Comparison of ENCODE assay signal across 12 mouse cellular contexts in the genomic region with DNA sequence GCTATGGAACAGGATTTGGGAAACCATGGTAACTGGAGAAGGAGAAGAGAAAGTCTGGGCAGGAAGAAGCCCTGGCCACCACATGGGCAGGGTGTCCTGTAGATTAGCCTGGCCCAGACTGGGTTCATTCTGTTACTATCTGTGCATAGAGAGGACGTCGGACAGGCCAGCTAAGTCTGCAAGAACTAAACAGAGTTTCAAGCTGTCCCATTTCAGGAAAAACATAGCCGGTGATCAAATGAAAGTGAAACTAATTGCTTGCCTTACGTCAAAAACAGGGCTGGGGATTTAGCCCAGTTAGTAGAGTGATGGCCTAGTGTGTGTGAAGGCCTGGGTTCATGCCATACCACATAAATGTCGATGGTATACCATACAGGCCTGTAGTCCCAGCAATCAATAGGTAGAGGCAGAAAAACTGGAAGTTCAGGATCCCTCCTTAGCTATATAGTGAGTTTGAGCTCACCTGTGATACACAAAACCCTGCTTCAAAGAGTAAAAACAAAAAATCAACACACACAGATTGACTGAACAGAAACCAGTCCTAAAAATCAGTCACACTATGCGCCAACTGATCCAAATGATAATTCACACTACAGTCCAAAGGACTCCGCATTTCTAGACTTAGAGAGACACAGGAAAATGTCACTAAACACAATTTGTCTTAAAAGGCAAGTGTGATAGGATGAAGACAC. TPM values are rescaled to one million over a fixed set of nuclear protein-coding genes. Genes with fewer than 3 reads are reported as not detected.
DNase-seq lines count a peak whose midpoint lies in the region; ATAC-seq and TF ChIP-seq lines count a peak whose summit lies in the region.
"Had no signal": no experiment of that assay in that cellular context is flagged by ENCODE, and none has a peak within 500 bp of the region (broad histone marks: within the 10 kb centered on the region; RNA-seq: fewer than 3 reads in every experiment).

No protein-coding gene starts in this region.

- no peaks in the 10 kb centered on the region for H3K4me1 ChIP-seq in heart, embryonic 16.5 days (ENCODE audit: control insufficient read depth, insufficient read depth, low read length)
- no peaks in the 10 kb centered on the region for H3K4me1 ChIP-seq in heart, postnatal 0 days (ENCODE audit: control insufficient read depth, insufficient read depth)
- peaks cover 9% of the 10 kb centered on the region; the same call in 1 of the 2 replicates for H3K4me1 ChIP-seq in stomach, embryonic 16.5 days (ENCODE audit: control insufficient read depth, insufficient read depth, low read length)
- no peaks in the 10 kb centered on the region for H3K4me1 ChIP-seq in midbrain, embryonic 14.5 days (ENCODE audit: control insufficient read depth, insufficient read depth, low read length)
- H3K4me1 ChIP-seq: stomach, embryonic 15.5 days had no signal

- no peaks in the 10 kb centered on the region for H3K36me3 ChIP-seq in heart, embryonic 16.5 days (ENCODE audit: control insufficient read depth, insufficient read depth)
- H3K36me3 ChIP-seq in heart, postnatal 0 days (replicated peaks; ENCODE audit: control insufficient read depth, insufficient read depth, low read length): no peaks in the 10 kb centered on the region
- H3K36me3 ChIP-seq in stomach, embryonic 16.5 days (ENCODE audit: control insufficient read depth, insufficient read depth, low read length): no peaks in the 10 kb centered on the region
- H3K36me3 ChIP-seq in midbrain, embryonic 14.5 days (ENCODE audit: control insufficient read depth, insufficient read depth, low read length): no peaks in the 10 kb centered on the region
- H3K36me3 ChIP-seq: heart, embryonic 13.5 days; stomach, embryonic 15.5 days had no signal

- no peak for DNase-seq in heart, postnatal 25 days (ENCODE audit: low spot score)
- DNase-seq in thymus, postnatal 0 days (ENCODE audit: low spot score): peak; percentile 13
- no peak for DNase-seq in thymus, postnatal 4 days
- no peak for DNase-seq in heart, postnatal 0 days (ENCODE audit: low spot score)
- no peak for DNase-seq in layer of hippocampus, postnatal 36 days
- no peak for DNase-seq in midbrain, embryonic 14.5 days
- DNase-seq: kidney, postnatal 25 days had no signal

- H3K4me3 ChIP-seq in heart, embryonic 16.5 days (ENCODE audit: low read length): no peak overlapping the region
- H3K4me3 ChIP-seq in heart, postnatal 0 days (ENCODE audit: low read depth, low read length): peak overlapping the region; percentile 28; the same call in 1 of the 2 replicates
- no peak overlapping the region for H3K4me3 ChIP-seq in stomach, embryonic 16.5 days (replicated peaks; ENCODE audit: low read length)
- H3K4me3 ChIP-seq in midbrain, embryonic 14.5 days (replicated peaks; ENCODE audit: low read depth, low read length): no peak overlapping the region
- H3K4me3 ChIP-seq: heart, embryonic 13.5 days; stomach, embryonic 15.5 days had no signal

- no peak for TF ChIP-seq CTCF in heart, postnatal 0 days (IDR thresholded peaks at IDR 0.05; ENCODE audit: low read depth)

- H3K27ac ChIP-seq in heart, embryonic 16.5 days (ENCODE audit: low read length): no peak overlapping the region
- H3K27ac ChIP-seq in heart, postnatal 0 days (ENCODE audit: low read depth): no peak overlapping the region
- no peak overlapping the region for H3K27ac ChIP-seq in stomach, embryonic 16.5 days (ENCODE audit: low read length)
- no peak overlapping the region for H3K27ac ChIP-seq in midbrain, embryonic 14.5 days (replicated peaks; ENCODE audit: low read depth, low read length)
- H3K27ac ChIP-seq: heart, embryonic 13.5 days; liver, embryonic 14.5 days; stomach, embryonic 15.5 days had no signal

- no peak overlapping the region for H3K9ac ChIP-seq in heart, embryonic 16.5 days (ENCODE audit: low read length)
- no peak overlapping the region for H3K9ac ChIP-seq in heart, postnatal 0 days (replicated peaks; ENCODE audit: low read depth, low read length)
- H3K9ac ChIP-seq in stomach, embryonic 16.5 days (ENCODE audit: low read length): no peak overlapping the region
- no peak overlapping the region for H3K9ac ChIP-seq in midbrain, embryonic 14.5 days (replicated peaks; ENCODE audit: low read length)
- H3K9ac ChIP-seq: heart, embryonic 13.5 days; liver, embryonic 14.5 days; stomach, embryonic 15.5 days had no signal

- WGBS in heart, embryonic 16.5 days: 70% methylated on average over 7 of the region's 7 CpGs
- WGBS in heart, postnatal 0 days: 75% methylated on average over 7 of the region's 7 CpGs
- WGBS in stomach, embryonic 16.5 days: 71% methylated on average over 7 of the region's 7 CpGs
- 77% methylated on average over 7 of the region's 7 CpGs for whole genome bisulfite sequencing in midbrain, embryonic 14.5 days

- ATAC-seq in heart, embryonic 16.5 days (replicated peaks; ENCODE audit: extremely low read depth, insufficient read depth, low FRiP score): no peak
- ATAC-seq in heart, postnatal 0 days (ENCODE audit: insufficient read depth, low read depth): no peak
- no peak for ATAC-seq in stomach, embryonic 16.5 days (ENCODE audit: insufficient read depth, low FRiP score)
- ATAC-seq in midbrain, embryonic 14.5 days (ENCODE audit: low FRiP score, low TSS enrichment): no peak

- intact Hi-C loops in heart, postnatal 25 days (cut with DNase I): no loop called here

- no peaks in the 10 kb centered on the region for H3K27me3 ChIP-seq in heart, embryonic 16.5 days (ENCODE audit: control insufficient read depth, insufficient read depth, low read length)
- H3K27me3 ChIP-seq in heart, postnatal 0 days (ENCODE audit: control insufficient read depth, insufficient read depth, low read length): no peaks in the 10 kb centered on the region
- no peaks in the 10 kb centered on the region for H3K27me3 ChIP-seq in stomach, embryonic 16.5 days (ENCODE audit: control insufficient read depth, insufficient read depth, low read length)
- no peaks in the 10 kb centered on the region for H3K27me3 ChIP-seq in midbrain, embryonic 14.5 days (ENCODE audit: control insufficient read depth, insufficient read depth, low read length)
- H3K27me3 ChIP-seq: heart, embryonic 13.5 days; stomach, embryonic 15.5 days had no signal

- peaks cover 4% of the 10 kb centered on the region; the same call in 1 of the 2 replicates for H3K9me3 ChIP-seq in heart, embryonic 16.5 days (replicated peaks; ENCODE audit: control insufficient read depth, low read length)
- no peaks in the 10 kb centered on the region; the same call in 1 of the 2 replicates for H3K9me3 ChIP-seq in heart, postnatal 0 days (replicated peaks; ENCODE audit: control insufficient read depth, low read length)
- no peaks in the 10 kb centered on the region for H3K9me3 ChIP-seq in stomach, embryonic 16.5 days (replicated peaks; ENCODE audit: control insufficient read depth, low read length)
- H3K9me3 ChIP-seq in midbrain, embryonic 14.5 days (ENCODE audit: control insufficient read depth, low read length): no peaks in the 10 kb centered on the region
- H3K9me3 ChIP-seq: stomach, embryonic 15.5 days had no signal

- no peak for TF ChIP-seq EP300 in heart, postnatal 0 days (IDR thresholded peaks at IDR 0.05; ENCODE audit: low read depth)

- H3K4me2 ChIP-seq in heart, embryonic 16.5 days (ENCODE audit: low read depth, low read length): peak overlapping the region; percentile 17; the same call in 1 of the 2 replicates
- H3K4me2 ChIP-seq in heart, postnatal 0 days (ENCODE audit: low read depth, low read length): peak overlapping the region; percentile 28; the same call in 1 of the 2 replicates
- peak overlapping the region; percentile 32; the same call in 1 of the 2 replicates for H3K4me2 ChIP-seq in stomach, embryonic 16.5 days (ENCODE audit: low read depth, low read length)
- H3K4me2 ChIP-seq in midbrain, embryonic 14.5 days (ENCODE audit: low read length): no peak overlapping the region
- H3K4me2 ChIP-seq: heart, embryonic 13.5 days; stomach, embryonic 15.5 days had no signal

RNA-seq across cellular contexts. Expression of a gene that starts 21.9 kb away (rescaled TPM):
- 12.1 and 12.3 TPM in 2 replicates for polyA plus RNA-seq in heart, embryonic 16.5 days (2015; fragmentation: Nextera tagmentation; extraction: Ambion mirVana)
- 10 to 100 TPM; 20.4 to 21.5 TPM for total RNA-seq in heart, postnatal 25 days (2021)
- 7.9 and 10.2 TPM in 2 replicates for polyA plus RNA-seq in thymus, postnatal 0 days (2015; fragmentation: Nextera tagmentation; extraction: Ambion mirVana)
- 4.4 and 5.3 TPM in 2 replicates for total RNA-seq in heart, postnatal 0 days (2014; rRNA removed; ENCODE audit: low replicate concordance)
- polyA plus RNA-seq in heart, postnatal 0 days (2015; fragmentation: Nextera tagmentation; extraction: Ambion mirVana): 7.9 and 8.1 TPM in 2 replicates
- polyA plus RNA-seq in stomach, embryonic 16.5 days (2015; fragmentation: Nextera tagmentation; extraction: Ambion mirVana): 9.4 and 10.1 TPM in 2 replicates
- total RNA-seq in layer of hippocampus, postnatal 36 days (2021): 100 to 1,000 TPM in 1 of 2 experiments, 10 to 100 TPM in 1; 99.0 to 101 TPM
- polyA plus RNA-seq in midbrain, embryonic 14.5 days (2014; fragmentation: Nextera tagmentation; extraction: Ambion mirVana): 57.0 and 66.1 TPM in 2 replicates
